Mouse (Mus musculus) embryo, embryonic 10.5 days (tissue): Measurements from ENCODE around the gene Camk1g.

Experiments
- DNase-seq: peaks from one replicate; pipeline ENCODE4 v3.0.0-alpha.2; 2015; ENCODE audit warnings: low spot score

The Camk1g gene

DNA sequence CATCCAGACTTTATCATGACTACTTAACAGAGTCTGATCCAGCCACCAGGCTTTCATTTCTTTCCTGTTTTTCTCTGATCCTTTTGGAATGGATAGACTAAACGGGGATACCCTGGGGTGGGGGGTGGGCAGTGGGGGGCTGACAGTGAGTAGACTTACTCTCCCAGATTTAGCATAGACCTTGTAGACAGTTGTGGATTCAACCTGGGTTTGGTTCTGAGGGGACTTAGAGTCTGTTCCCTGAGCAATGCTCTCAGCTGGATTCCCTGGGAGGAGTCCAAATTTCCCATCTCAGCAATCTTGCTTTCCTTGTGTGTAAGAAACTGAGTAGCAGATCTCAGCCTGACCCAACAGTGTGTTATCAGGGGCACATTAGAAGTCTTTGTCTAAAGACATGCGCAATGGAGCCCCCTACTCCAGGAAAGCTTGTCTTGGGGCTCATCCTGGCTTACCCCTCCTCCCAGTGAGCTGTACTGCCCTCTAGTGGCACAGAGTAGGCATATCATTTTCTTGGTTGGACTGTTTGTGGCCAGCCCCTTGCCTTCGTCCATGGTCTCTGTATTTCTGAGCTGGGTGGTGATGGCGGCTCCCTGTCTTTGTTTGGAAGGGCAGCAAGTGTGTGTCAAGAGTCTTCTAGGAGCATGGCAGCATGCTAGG is 6.5 kb upstream of the Camk1g start:
- DNase-seq, result peak; percentile 86

DNA sequence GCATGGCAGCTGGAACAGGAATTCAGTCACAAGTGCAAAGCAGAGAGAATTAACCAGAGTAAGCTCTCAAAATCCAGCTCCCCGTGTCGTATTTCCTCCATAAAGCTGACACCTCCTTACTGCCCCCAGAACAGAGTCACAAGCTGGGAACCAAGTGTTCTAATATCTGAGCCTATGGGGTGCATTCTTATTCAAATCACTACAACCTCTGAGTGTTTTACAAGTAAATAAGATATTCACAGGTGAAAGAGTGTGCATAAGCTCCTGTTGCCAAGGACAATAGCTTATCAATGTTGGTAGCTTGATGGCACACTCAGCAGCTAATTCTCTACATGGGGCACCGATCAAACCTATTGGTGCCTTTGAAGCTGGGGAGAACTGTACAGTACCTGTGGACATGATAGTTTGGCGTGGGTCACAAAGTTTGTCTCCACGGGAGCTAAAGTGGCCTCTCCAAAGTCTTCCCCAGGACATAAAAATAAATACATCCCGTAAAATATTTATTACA is 3.9 kb upstream of the Camk1g start:
- no peak for DNase-seq

DNA sequence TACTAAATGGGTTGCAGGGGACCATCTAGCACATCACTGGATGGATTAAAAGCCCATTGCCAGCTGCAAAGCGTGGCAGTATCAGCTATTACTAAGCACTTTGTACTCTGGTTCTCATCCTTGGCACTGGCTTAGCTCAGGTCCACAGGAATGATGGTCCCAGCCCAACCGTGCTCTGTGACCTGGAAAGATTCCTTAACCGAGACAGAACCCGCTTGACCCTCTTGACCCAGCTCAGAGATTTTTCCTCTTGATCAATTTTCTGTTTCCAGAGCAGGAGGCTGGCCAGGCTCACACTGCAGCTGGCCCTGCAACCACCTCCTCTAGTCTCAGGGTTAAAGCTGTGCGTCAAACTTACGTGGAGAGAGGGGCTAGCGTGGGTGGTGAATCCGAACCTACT is 1.0 kb downstream of the Camk1g start:
- DNase-seq, result no peak

DNA sequence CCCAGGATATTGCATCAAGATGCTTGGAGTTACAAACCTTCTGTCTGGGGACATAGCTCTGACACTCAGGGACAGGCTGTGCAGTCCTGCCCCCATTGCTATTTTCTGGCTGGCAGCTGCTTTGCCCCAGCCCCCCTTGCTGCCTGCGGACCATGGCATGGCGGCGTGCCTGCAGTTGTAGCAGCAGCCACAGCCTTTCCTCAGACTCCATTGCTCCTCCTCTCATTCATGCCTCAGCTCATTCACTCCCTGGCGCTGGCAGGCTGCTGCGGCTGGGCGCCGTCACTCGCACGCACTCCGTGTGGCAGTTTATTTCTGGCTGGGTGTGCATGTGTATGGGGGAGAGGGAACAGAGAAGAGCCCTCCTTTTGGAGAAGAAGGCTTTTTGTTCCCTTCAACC is 2.0 kb downstream of the Camk1g start:
- no peak for DNase-seq

DNA sequence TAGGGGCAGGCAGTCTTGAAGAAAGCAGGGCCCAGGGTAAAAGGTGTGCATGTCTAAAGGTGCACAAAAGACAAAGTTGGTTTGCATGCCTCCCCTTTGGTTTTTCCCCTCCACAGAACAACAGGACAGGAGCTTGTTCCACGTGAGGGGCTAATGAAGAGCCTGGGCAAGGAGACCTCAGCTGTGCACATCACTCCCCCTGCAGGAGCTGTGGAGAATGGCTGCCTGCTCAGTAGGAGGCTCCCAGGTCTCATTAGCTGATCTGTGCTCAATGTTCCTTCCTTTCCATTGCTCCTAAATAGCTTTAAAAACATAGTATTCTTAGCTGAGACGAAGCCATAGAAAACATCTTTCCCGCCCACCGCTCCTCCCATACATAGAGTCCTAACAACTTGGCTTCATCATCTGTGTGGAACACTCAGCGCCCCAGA is 6.3 kb downstream of the Camk1g start:
- peak; percentile 73 for DNase-seq

DNA sequence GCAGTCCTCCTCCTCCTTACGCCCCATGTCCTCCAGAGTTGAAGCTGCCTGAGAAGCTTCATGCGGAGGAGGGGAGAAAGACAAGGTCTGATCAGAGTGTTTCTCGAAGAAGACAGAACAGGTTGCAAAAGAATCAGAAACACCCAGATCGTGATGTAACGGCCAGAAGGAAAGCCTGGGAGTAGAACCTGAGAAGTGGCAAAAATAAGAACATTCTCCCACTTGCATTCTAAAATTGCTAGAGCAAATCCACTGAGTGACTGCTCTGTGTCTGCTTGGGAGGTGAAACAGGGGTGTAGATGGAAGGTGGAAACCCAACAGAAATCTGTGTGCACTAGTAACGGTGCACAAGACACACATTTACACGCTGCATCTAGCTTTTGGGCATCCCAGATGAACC is 8.0 kb downstream of the Camk1g start:
- no peak for DNase-seq

DNA sequence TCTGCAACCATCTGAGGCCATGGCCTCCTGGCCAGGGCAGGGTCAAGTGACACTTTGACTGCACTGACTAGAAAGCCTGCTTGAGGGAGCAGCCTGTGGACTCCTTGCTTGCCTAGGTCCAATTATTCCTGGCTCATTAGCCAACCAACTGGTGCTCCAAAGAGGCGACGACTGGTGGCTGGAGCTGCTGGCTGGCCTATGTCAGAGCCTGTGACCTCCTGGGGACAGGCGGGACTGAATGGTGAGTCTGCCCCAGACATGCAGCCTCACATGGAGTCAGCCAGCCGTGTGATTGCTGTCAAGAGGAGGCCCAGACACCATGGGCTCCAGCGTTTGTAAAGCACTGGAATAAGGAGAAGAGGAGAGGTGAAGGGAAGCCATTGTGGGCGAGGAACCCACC is 8.9 kb downstream of the Camk1g start:
- peak; percentile 32 for DNase-seq

DNA sequence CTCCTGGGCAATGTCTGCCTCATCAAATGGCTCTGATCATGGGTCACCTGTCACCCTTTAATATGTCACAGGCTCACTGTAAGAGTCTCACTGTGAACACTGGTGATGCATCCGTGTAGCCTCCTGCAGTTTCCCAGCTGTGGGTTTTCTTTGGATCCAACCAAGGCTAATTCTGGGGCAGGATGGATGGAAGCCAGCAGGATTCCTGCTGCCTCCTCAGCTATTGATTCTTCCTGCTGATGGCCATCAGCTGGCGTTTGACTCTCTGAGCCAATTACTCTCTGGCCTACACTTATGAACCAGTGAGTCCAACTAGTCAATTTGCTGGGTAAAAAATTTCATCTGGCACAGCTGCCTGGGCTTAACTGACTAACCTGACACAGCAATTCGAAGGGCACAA is 10.9 kb downstream of the Camk1g start:
- no peak for DNase-seq

DNA sequence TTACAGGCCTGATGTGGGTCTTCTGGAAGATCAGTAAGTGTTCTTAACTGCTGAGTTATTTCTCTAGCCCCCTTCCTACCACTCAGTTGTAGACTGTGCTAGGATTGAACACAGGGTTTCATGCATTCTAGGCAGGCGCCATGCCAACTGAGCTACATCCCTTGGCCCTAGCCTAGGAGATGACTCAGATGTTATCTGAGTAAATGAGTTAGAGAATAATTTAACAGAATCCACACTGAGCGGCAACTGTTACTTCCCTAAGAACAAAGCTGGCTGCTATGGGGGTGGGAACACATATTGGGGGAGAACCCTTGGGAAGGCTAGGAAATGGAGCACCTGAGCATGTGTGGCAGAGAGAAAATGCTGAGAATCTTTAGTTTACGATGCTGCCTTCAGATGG is 18.5 kb downstream of the Camk1g start:
- DNase-seq, result no peak

DNA sequence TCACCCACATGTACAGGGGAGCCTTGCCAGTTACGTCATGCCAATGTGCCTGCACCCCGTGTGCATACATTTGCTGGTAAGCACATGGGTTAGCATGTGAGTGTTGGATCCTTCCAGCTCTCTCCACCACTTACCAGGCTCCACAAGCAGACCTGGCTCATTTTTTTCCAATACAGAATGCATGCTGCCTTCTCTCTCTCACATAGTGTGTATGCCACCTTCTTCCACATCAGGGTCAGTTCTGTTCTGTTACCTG is 19.6 kb downstream of the Camk1g start:
- DNase-seq, result no peak

DNA sequence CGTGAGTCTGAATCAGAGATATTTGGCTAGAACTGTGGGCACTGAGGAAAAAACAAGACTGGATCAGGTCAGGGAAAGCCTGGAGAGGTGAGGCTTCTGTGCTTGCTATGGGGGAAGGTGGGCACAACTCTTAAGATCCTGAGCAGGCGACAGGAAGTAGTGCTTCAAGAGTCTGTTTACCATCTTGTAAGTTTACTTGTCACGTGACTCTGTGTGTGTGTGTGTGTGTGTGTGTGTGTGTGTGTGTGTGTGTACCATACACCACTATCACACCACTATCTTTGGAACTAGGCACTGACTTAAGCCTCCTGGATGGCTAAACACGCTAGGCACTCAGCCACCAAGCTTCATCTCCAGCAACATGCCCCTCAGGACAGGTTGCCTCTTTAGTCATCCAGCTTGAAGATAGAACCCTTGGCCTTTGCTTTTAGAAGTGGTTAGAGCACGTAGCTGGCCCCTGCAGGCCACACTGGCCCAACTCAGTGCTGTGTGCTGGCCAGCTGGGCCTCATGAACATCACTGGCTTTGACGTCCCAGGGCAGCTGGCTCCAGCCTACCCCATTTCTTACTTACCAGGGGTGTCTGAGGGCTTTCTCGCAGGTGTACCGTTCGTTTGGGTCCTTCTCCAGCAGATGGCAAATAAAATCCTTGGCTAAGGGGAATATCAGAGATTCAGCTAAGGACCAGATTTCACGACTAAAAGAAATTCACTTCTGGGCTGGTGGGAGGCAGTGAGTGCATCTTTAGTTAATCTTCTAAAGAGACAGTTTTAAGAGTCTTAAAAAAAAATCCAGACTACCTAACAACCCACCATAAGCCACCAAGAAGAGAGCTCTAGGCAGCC is 20.2 kb downstream of the Camk1g start:
- no peak for DNase-seq

DNA sequence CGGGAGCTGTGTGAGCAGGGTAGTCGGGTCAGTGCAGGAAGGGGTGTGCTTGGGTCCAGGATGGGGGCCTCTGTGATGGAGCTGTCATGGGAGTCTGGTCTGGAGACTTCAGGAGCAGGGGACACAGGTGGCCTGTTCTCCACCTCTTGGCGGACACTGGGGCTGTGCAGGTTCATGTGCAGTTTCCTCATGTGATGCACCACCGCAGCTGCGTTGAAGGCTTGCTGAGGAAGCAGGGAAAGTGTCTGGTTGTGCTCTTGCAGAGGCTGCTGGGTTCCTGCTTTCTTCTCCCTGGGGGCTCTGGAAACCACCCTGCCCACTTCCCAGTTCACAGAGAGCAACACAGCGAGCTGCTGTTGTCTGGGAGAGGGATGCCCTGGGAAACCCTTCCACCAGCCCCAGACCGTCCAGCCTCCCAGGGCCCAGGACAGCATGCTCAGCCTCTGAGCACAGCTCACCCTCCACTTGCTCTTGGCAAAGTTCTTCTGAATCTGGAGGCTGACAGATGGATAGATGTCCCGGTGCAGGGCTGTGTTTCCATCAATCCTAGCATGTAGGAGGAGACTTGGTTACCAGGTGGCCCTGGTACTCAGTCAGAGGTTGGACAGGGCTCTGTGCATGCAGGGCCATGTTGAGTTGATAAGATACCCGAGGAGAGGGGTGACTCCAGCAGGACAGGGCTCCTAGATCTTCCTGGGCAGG is 21.7 kb downstream of the Camk1g start:
- no peak for DNase-seq

DNA sequence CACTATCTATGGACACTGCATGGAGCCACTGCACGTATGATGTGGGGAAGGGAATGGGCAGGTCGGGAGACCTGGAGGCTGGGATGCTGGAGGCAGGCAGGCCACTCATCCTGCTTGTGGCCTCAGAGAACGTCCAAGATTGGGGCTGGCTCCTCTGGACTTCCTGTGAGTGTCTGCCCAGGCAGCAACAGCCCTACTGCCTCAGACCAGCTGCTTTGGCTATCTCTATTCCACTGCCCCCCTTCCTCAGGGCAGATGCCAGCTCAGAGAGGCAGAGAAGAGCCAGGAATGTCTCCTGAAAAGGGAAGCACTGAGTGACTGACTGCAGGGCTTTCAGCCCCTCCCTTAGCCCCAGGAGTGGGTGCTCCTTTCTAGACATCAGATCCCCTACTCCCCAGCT is 23.2 kb downstream of the Camk1g start:
- no peak for DNase-seq

DNA sequence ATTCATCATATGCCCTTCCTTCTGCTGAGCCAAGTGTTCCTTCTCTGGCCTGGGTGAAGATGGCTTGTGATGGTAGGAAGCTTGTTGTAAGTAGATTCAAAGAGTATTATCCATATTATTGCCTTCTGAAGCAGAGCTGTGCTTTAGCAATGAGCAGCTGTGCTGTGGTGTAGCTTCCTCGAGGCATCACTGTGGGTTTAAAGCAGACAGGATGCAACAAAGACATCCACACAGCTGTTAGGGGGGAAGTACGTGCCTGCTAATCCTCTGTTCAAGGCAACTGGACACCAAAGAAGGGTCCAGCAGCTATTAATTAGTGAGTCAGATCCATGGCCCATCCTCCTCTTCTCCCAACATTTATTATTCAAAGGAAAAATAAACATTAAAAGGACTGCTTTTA is 25.1 kb downstream of the Camk1g start:
- peak; percentile 29 for DNase-seq

DNA sequence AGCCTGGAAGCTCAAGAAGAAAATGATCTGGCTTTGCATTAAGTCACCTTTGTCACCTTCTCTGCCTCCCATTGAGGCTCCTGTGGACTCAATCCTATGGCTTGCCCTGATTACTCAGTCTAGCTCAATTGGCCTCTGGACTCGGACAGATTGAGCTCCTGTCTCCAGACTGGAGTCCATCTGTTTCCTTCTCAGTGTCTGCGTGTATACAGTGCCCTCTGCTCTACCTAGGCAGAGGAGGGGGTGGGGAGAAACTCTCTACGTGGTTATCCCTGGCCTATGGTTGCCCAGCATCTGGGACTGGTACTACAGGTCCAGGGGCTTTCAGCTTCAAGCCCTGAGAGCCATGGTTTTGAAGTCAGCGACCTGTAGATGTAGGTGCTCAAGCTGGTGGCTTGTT is 26.2 kb downstream of the Camk1g start:
- DNase-seq, result no peak

DNA sequence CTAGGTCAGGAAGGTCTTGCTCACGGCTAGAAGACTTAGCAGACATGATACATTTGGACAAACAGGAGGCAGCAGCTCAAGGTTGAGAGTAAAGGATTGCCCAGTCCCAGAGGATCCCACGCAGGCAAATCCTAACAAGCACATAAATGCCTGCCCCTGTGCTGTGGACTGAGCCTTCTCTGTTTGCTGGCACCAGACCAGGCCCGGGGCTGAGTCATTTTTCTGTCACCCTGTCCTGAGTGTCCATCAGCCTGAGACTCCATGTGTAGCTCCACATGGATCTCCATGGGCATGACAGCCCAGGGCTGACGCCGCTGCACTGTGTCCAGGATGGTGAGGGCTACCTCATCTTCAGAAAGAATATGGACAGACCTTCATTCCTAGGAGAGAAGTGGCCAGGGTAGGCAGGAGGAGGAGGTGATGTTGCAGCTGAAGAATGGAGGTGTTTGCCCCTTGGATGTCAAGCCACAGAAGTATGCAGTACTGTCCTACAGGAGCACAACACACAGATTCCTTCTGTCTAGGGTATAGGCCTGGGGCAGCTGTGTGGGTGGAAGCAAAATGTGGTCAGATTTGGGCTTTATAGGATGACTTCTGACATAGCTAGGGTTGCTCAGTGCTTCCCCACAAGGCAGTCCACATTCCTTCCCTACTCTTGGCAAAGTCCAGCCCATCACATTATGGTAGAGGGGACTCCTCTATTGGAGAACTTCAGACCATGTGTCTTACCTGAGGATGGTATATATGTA is 27.7 kb downstream of the Camk1g start:
- DNase-seq, result no peak

DNA sequence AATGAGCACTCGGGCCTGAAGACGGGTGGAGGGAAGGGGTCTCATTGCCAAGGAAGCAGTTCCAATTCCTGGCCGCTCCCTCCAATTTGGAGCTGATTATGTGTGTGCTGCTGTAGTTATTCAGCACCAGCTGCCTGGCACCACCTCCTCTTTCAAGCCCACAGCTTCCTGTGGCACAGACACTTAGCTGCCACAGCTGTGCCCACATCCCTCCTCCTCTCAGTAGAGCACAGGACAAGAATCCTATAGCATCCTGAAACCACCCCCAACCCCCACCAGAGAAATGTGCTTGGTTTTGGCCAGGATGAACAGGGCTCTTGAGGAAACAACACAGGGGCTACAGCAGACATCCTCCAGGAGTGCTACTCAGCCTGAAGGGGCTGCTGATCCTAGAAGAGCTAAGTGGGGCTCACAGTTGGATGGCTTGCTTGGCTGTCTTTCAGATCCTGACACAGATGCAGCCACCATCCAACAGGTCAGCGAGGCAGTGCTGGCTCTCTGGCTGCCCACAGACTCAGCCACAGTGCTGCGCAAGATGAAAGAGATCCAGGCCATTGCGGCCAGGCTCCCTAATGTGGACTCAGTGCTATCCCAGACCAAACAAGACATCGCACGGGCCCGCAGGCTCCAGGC is 31.6 kb downstream of the Camk1g start:
- no peak for DNase-seq

DNA sequence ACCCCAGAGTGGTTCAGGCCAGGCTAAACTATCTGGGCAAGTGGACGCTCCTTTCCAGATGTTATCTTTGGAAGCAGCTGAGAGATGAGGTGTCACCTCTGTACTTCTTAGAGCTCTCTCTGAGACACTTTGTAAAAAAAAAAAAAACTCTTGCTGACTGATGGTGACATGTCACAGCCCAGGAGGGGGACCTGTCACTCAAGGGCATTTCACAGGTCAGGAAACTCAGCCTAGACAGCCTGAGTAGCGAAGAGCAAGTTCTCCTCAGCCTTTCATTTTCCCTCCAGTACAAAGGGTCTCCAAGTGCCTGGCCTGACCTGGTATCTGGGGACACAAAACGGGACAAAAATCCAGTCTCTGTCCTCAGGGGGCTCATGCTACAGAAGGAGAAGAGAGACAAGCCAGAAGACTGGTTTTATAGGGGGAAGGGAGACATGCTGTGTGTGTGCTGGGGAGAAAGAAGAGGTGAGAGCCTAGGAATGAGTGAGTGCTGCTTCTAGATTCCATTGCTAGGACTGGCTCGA is 32.2 kb downstream of the Camk1g start:
- DNase-seq, result no peak

DNA sequence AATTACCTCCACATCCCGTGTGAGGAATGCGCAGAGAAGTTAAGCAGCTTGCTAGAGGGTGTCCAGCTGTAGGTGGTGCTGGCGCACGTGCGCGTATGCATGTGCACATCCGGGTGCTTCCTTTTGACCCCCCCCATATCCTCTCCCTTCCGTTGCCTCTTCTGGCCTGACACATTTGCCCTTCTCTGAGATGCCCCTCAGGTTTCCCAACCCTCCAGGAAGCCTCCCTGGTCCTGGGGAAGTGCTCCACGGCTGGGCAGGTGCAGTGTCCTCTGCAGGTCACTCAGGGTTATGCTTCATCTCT is 33.1 kb downstream of the Camk1g start:
- no peak for DNase-seq

DNA sequence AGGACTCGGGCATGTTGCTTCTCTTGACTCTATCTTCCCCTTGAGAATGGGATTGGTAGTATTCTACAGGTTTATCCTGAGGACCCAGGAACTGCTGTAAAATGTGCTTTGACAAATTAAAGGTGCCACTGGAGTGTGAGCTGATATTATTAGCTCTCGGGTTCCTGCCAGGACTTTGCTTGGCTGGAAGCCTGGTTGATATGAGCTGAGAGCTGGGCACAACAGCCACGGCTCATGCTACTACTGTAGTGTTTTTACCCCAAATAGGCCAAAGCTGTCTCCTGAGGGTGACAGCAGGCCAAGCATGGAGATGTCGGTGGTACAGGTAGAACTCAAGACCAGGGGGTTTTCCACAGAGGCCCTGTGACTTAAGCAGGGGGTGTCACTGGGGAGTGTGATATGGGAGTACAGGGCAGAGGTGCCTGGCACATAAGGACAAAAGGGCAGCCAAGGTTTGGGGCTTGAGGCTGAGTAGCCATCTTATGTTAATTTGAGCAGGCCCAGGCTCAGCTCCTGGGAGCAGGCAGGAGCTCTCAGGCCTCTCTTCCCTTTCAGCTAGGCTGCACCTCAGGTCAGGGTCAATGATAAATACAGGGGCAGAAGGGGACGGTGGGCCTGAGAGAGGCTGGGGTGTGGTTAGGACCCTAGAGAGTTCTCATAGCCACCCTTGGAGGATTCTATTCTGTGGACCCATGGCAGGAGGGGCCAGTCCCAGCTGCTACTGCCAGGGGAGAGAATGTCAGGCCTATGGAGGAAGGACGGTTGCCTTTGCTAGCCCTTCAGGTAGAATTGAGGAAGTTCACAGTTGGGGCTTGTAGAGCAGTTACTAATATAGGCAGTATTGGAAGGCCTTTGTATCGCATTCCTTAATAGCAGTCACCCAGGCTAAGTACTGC is 33.7 kb downstream of the Camk1g start:
- DNase-seq, result no peak

DNA sequence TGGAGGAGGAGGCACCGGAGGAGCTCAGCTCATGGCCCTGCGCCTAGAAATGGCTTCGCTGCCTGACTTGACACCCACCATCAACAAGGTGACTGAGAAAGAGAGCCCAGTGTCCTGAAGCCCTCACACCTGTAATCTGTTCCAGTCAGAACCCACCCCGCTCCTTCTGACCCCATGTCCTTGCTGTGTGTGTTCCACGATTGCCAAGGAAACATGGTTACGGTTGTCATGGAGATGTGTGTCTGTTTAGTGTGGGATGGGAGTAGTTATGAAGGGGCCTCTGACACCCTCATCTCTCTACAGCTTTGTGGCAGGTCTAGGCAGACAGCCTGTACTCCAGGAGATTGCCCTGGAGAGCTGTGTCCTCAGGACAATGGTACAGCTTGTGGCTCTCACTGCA is 35.6 kb downstream of the Camk1g start:
- DNase-seq, result peak; percentile 50
